Mouse (Mus musculus): Measurements from ENCODE around the gene Nmnat2.

Gene Nmnat2

DNA sequence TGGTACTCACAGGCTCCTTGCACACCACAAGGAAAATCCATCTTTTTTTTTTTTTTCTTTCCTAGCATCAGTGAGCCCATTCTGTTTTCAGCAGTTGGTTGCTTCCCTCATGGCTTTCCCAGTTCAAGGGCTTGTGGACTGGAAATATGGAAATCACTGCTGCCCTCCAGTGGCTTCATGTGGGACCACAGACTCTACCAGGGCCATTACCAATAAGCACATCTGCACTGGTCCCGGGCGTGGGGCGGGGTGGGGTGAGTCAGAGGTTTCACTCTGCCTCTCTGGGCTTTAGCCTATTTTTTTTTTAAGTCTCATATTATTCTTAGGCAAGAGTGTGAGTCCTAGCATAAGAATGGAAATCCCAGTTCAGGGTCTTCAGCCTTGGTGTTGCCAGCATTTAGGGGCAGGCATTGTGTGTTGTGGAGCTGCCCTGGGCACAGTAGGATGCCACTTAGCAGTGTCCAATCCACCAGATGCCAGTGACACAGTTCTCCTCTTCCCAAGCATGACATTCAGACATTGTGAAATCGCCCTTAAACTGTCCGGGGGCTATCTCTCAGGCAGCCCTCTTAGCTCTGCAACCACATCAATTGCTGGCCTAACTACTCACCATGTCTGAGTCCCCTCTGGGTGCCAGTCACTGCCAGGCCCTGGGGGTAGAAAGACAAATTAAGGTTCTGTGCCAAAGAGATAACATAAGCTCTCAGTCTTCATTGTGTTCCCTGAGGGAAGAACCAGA lies 137.6 kb downstream of the Nmnat2 start:
- in situ Hi-C loops (cut with MseI, MboI): loop anchor here in 1 of 2 experiments (10.0 kb wide), 1 partner anchor 298 kb away; no protein-coding TSS in a partner anchor

DNA sequence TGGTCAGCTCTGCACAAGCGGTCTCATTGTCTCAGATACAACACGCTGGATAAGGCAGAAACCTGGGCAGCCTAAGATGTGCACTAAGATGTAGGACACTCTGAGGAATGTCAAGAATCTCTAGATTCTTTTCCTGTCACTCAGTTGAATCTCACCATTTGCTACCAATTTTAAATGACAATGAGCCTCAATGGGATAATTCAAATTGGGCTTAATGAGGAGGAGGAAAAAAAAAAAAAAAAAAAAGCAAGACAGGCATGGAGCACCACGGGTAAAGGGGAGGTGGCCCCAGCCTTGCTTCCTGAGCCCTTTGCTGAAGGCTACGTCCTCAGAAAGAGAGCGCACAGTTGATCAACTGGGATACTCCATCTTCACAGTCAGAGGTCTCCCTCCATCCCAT lies 138.4 kb downstream of the Nmnat2 start:
- in situ Hi-C loops (cut with MseI, MboI): loop anchor here in 1 of 2 experiments (10.0 kb wide), 1 partner anchor 298 kb away; no protein-coding TSS in a partner anchor

DNA sequence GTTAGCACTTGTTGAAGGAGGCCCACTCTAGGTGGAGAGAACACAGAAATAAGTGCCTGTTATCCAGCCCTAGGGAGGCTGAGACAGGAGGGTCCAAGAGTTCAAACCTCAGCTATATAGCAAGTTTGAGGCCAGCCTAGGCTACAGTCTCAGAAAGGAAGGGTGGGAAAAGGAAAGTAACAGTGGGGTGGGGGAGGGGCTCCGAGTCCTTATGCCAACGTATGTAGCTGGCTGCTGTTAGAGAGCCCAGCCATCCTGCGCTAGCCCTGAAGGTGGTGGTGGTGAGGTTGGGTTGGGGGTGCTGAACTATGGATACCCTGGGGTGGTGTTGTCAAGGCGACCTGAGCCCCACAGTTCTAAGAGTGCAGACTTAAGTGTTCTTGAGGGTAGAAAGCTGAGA lies 138.8 kb downstream of the Nmnat2 start:
- in situ Hi-C loops (cut with MseI, MboI): loop anchor here in 1 of 2 experiments (10.0 kb wide), 1 partner anchor 299 kb away; no protein-coding TSS in a partner anchor

DNA sequence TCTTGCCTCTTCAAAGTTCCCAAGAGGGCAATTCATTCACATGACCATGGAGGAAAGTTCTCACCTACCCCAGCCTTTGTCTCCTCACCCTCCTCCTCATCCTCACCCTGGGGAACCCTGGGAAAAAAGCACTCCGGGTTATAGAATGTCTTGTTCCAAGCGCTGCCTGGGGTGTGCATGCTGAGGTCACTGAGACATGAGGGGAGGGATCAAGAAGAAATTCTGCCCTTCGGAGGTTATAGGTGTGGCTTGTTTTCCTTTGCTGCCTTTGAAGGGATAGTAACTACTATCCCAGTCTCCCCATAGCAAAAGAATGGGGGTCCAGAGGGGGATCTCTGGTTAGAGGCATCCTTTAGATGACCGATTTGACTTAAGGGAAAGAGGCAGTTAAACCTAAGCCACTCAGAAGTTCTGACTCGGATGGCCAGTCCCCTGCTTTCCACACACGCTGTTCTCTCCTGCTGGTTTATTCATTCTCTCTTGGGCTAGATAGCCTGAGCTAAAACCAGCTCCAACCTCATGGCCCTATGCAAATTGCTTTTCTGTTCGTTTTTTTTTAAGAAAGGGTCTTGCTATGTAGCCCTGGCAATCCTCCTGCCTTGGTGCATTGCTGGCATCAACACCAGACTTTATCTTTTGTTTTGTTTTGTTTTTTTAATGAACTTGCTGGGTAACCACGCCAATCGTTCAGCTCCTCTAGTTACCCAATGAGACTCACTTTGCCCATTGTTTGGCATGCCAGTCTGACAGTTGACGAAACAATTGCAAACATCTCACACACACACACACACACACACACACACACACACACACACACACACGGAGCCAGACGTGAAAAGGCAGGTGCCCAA lies 139.7 kb downstream of the Nmnat2 start:
- in situ Hi-C loops (cut with MseI, MboI): loop anchor here in 1 of 2 experiments (10.0 kb wide), 1 partner anchor 300 kb away; no protein-coding TSS in a partner anchor

DNA sequence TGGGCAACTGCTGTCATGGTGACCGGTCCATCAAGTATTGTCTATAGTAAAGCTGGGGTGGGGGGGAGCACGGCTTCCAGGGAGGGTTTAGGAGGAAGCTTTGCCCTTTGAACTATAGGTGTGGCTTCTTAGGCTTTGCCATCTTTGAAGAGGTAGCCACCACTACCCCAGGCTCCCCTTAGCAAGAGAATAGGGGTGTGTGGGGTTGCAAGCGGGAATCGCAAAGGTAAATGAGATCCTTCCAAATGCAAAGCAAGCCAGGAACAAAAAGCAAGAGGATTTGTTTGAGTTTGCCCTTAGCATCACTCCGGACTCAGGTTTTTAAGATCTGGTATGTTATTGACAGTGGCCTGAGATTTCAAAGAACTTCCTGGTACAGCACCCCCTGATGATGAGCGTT lies 140.5 kb downstream of the Nmnat2 start:
- in situ Hi-C loops (cut with MseI, MboI): loop anchor here in 1 of 2 experiments (10.0 kb wide), 1 partner anchor 301 kb away; no protein-coding TSS in a partner anchor

DNA sequence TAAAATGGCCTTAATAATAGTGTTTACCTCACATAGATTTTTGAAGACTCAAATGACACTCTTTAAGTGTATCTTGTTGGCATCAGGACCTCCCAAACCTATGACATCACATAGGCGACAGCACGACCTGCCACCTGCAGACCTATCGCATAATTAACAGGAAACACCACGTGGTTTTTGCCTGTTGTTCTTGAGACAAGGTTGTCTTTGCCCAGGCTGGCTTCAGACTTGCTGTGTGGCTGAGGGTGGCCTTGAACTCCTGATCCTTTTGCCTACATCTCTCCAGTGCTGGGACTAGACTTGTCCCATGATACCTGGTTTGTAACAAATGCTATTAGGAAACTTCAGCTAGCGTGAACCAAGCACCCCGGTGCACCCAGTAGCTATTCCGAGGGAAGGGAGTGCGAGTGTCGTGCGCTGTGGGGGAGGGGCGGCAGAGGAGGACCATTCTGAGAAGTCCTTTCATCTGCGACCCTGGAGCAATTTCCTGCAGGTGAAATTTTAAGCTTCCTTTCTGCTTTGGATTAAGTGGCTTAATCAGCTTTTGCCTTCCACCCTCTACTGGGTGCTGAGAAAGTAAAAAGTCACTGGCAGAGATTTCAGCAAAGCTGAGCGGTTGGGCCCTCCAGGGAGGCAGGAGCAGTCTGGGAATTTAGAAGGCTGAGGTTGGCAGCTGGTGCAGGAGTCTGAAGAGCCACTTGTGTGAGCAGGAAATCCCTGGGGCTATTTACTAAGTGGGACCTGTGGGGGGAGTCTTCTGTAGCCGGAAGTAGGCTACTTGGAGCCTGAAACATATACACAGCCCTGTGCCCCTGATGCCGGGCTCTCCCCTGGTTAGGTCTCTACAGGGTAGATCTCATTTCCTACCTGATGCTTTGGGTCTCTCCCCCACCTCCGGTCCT lies 141.3 kb downstream of the Nmnat2 start:
- in situ Hi-C loops (cut with MseI, MboI): loop anchor here in 1 of 2 experiments (10.0 kb wide), 1 partner anchor 301 kb away; no protein-coding TSS in a partner anchor

DNA sequence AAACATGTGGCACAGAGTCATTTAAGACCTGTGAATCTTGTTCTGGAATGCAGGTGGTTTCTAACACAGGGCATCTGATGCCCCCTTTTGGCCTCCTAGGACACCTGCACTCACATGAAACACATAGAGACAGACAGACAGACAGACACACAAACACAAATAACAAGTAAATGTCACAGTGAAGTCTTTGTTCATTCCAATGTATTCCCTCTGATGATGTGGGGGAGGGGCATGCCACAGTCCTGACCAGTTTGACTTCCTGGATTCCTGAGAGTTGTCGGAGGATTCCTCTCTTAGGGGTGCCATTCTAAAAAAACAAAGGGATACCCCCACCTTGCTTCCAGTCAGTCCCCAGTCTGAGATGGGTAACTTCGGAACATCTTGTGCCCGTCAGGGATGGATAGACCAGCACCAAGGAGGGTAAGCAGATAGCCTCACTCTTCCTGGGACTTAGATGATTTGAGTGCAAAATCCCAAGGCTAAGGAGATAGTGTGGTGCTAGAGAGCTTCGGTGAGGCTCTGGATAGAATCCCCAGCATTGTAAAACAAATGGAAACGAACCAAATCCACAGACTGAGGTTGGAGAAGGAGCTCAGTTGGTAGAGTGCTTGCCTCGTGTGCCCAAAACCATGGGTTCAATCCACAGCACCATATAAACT lies 142.4 kb downstream of the Nmnat2 start:
- in situ Hi-C loops (cut with MseI, MboI): loop anchor here in 1 of 2 experiments (10.0 kb wide), 1 partner anchor 302 kb away; no protein-coding TSS in a partner anchor

DNA sequence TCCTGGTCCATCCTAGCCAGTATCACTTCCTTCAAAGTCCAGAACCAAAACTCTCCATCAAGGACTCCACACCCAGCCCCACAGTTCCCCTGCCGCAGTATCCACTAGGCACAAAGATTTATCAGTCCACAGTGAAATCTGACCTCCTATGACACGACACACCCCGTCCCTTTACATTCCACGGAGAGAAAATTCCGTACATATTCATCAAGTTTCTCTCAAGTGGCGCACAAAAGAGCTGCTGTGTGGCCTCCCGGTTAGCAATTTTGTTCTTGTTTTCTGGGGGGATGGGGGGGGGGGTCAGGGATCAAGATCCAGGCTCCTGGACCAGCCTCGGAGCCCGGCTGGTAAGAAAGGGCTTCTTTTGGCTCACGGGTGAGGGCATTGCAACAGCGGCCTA lies 143.8 kb downstream of the Nmnat2 start:
- in situ Hi-C loops (cut with MseI, MboI): loop anchor here in 1 of 2 experiments (10.0 kb wide), 1 partner anchor 304 kb away; no protein-coding TSS in a partner anchor

DNA sequence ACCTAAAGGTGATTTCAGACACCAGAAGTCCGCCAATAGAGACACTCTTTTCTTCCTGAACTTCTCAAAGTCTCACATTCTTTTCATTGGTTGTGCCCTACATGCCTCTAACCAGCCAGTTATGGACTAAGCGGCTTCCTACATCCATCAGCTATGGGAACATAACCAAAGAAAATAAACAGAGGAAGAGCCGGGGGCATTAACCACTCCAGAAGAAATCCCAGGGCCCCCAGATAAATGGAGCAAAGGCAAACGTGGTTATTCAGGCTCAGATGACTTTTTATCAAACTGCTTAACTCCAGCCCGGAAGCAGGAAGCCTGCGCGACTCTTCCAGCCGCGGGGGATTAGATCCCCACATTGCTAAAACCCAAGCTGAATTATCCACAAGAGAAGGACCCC lies 146.1 kb downstream of the Nmnat2 start:
- in situ Hi-C loops (cut with MseI, MboI): loop anchor here in 1 of 2 experiments (10.0 kb wide), 1 partner anchor 284 kb away; no protein-coding TSS in a partner anchor

DNA sequence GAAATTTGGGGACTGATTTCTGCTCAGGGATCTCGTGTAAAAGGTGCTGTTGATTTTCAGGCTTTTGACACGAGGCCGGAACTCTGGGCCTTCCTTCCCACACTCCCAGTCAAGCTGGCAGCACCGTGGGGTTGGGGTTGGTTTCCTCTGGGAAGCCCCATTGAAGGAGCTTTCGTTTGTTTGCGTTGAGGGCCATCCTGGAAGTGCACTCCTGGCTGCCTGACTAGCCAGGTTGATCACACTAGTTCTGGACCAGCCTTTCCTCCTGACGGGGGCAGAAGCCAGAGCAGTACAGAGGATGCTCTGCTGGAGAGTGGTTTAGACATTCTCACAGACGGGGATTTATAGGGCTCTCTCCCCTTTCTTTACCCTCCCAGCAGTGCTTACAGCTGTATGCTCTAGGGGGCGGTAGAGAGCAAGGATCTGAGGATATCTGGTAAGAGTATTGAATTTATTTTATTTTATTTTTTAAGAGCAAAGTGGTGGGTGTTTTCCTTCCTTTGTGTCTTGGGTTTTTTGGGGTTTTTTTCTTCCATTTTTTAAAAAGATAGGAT lies 146.6 kb downstream of the Nmnat2 start:
- in situ Hi-C loops (cut with MseI, MboI): loop anchor here in 1 of 2 experiments (10.0 kb wide), 1 partner anchor 283 kb away; no protein-coding TSS in a partner anchor

DNA sequence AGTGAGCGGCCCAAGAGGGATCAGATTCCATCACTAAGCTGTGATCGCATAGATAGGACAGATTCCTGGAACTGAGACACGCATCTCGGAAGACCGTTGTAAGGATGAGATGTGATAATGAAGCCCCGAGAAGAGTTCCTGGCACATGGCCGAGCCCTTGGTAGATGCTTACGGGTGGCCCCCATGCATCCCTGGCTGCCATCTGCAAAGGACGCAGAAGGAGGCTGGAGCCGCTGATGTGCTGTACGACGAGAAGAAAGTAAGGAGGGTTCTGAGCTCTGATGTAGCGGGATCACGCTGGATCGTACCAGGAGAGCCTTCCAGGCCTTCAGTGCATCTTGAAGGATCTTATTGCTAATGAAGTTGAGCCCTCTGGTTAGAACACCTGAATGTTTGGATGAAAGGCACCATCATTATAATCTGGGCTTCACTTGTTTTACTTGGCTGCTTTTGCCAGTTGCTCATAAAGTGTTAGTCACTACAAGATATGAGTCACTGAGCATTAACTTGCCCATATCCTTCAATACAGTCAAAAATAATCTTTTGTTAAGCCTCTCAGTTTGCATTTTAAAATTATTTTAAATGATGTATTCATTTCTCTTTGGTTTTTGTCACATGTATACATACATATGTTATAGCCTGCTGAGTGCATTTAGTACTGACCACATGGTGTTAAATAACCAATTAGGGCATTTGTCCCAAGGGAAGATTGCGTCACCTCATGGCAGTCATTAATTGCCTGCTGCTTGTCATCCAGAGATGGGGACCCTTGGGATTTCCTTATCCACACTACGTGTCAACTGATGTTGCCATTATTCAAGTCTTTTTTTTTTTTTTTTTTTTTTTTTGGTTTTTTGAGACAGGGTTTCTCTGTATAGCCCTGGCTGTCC lies 147.7 kb downstream of the Nmnat2 start:
- in situ Hi-C loops (cut with MseI, MboI): loop anchor here in 1 of 2 experiments (10.0 kb wide), 1 partner anchor 282 kb away; no protein-coding TSS in a partner anchor

DNA sequence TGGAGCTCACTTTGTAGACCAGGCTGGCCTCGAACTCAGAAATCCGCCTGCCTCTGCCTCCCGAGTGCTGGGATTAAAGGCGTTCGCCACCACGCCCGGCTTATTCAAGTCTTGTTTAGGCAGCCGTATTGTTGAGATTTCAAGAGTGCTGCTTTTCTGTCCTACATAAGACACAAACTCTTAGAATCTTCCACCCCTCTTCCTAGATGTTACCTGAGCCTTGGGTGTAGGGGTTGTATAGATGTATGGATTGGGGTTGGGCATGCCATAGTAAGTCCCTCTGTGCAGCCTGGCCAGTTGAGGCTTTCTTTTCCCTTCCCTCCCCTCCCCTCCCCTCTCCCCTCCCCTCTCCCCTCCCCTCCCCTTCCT lies 148.4 kb downstream of the Nmnat2 start:
- in situ Hi-C loops (cut with MseI, MboI): loop anchor here in 1 of 2 experiments (10.0 kb wide), 1 partner anchor 282 kb away; no protein-coding TSS in a partner anchor

DNA sequence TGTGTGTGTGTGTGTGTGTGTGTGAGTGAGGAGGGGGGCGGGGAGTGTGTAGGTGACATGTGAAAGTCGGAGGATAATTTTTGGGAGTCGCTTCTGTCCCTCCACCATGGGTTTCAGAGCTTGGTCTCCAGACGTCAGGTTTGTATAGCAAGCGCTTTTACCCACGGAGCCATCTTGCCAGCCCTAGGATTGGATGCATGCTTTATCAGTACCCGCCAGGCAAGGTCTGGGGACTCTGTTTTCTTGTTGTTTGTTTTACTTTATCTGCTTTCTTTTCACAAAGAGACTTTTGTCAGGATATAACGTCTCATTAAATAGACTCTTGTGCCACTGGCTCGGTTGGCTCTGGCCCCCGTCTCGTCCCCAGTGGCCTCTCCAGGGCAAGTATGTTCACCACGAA lies 150.0 kb downstream of the Nmnat2 start:
- in situ Hi-C loops (cut with MseI, MboI): loop anchor here in 1 of 2 experiments (10.0 kb wide), 1 partner anchor 280 kb away; no protein-coding TSS in a partner anchor

DNA sequence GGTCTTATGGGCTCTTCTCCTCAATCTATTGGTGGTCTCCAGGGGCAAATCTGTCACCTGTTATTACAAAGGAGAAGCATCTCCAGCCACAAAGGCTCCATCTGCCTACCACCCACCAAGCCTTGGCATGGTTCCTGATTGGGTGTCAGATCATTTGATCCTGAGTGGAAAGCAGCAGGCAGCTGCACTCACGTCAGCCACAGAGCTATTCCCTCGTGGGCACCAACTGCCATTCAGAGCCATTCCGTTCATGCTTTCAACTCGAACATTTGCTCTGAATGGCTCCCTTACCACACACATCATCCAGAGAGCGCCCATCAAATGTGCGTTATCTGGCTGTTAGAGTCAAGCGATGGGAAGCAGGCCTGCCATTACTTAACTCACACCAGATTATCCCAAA lies 153.1 kb downstream of the Nmnat2 start:
- in situ Hi-C loops (cut with MseI, MboI): loop anchor here in 1 of 2 experiments (10.0 kb wide), 1 partner anchor 277 kb away; no protein-coding TSS in a partner anchor

DNA sequence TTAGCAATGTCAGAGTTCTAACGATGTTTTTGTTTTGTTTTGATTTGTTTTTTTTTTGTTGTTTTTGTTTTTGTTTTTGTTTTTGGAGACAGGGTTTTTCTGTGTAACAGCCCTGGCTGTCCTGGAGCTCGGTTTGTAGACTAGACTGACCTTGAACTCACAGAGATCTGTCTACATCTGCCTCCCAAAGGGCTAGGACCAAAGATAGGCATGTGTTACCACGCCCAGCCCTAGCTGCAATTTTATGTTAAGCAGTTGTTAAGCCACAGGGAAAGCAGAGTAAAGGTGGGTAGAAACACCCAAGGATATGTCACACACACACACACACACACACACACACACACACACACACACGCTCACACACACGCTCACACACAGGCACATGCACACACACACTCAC lies 154.6 kb downstream of the Nmnat2 start:
- in situ Hi-C loops (cut with MseI, MboI): loop anchor here in 1 of 2 experiments (10.0 kb wide), 1 partner anchor 275 kb away; no protein-coding TSS in a partner anchor

DNA sequence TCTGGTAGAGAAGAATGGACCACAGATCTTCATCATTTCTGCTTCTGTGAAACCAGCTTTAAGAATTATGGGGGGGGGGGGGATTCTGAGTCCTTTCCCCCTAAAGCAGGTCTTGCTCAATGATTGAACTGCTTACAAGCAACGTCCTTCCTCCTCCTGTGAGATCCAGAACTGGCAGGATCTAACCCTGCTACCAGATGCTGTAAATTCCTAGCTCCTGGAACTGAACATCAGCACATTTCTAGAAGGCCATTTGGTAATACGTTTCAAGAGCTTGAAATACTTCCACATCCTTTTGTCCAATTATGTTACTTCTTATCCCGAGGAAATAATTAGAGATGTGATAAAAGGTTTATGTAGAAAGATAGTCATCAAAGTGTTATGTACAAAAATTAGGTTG lies 155.0 kb downstream of the Nmnat2 start:
- in situ Hi-C loops (cut with MseI, MboI): loop anchor here in 1 of 2 experiments (10.0 kb wide), 1 partner anchor 275 kb away; no protein-coding TSS in a partner anchor

DNA sequence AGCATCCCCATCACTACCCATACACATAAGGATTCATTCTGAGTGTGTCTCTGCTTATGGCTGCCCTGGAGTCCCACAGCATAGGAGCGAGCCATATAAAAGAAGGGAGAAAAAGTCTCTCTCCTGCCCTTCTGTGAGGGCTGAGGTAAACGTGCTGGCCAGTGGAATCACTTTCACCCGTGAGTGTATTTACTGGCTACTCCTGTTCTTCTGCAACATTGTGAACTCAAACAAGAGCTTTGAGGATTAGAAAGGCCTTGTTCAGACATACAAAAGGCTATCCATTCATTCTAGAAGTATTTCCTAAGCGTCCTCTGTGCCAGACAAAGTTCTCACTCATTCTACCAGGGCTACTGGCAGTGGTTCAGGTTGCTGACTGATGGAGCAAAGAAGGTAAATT lies 156.8 kb downstream of the Nmnat2 start:
- in situ Hi-C loops (cut with MseI, MboI): no loop called here

DNA sequence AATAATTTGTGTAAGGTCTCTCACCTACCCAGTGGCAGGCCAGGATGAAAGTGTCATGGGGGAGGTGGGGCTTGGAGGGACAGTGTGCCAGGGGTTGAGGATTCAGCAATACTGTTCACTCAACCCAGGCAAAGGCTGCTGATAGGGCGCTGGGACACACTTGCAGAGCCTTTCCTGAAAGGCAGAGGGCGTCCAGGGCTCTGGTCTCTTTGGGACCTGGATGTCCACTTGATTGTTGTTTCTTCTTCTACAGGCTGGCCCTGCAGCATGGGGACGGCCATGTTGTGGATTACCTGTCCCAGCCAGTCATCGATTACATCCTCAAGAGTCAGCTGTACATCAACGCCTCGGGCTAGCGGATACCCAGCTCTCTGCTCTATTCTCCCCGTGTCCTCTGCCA lies 160.5 kb downstream of the Nmnat2 start:
- in situ Hi-C loops (cut with MseI, MboI): no loop called here

DNA sequence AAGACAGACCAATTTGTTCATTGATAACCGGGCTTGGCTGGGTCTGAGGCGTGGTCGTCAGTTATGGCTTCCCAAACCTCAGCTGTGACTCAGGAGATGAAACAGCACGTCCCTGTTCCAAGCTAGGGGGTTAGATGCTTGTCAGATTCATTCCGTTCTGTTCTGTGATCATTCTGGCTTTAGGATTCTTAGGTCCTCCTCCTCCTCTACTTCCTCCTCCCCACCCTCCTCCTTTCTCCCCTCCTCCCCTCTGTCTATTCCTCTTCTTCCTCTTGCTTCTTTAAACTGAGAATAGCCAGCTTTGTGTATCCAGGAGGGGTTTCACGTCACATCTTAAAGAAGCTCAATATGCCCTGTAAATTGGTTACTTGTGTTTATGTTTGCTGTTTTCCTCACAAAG lies 165.8 kb downstream of the Nmnat2 start:
- in situ Hi-C loops (cut with MseI, MboI): no loop called here
